Mouse (Mus musculus) kidney, adult 2 months (tissue): ENCODE data around the gene Atp5d. TPM values are rescaled to one million over a fixed set of nuclear protein-coding genes. Genes with fewer than 3 reads are reported as not detected.
A peak's percentile ranks its signal among the peaks of the same experiment; 100 is the strongest.

ENCODE experiments used
- DNase-seq: peaks from one replicate; pipeline ENCODE4 v3.0.0; 2021
- H3K27ac ChIP-seq: fragments of 200-500 bp; 2 replicates; pipeline ENCODE4 v1.5.1; 2012; ENCODE audit warnings: low read depth, low read length, control low read depth, inconsistent platforms; ENCODE audit not compliant: insufficient read depth
- H3K27me3 ChIP-seq: fragments of 200-500 bp; replicated peaks from 2 replicates; pipeline ENCODE4 v1.6.1; 2012; ENCODE audit warnings: mild to moderate bottlenecking, moderate library complexity, low read length, inconsistent platforms; ENCODE audit not compliant: control insufficient read depth, insufficient read depth
- H3K36me3 ChIP-seq: fragments of 200-500 bp; 2 replicates; pipeline ENCODE4 v1.6.1; 2012; ENCODE audit warnings: mild to moderate bottlenecking, moderate library complexity, low read length, inconsistent platforms; ENCODE audit not compliant: control insufficient read depth, insufficient read depth
- H3K4me1 ChIP-seq: fragments of 200-500 bp; 2 replicates; pipeline ENCODE4 v1.6.1; 2011; ENCODE audit warnings: low read length; ENCODE audit not compliant: control insufficient read depth, insufficient read depth
- H3K4me3 ChIP-seq: fragments of 200-500 bp; 2 replicates; pipeline ENCODE4 v1.5.1; 2011; ENCODE audit warnings: mild to moderate bottlenecking, low read depth, low read length, control low read depth; ENCODE audit not compliant: insufficient read depth
- CTCF ChIP-seq: fragments of 200-500 bp; conservative IDR thresholded peaks from 2 replicates; pipeline ENCODE4 v1.5.1; 2011; ENCODE audit warnings: low read depth, mild to moderate bottlenecking, control low read depth, low read length, moderate library complexity, mixed read lengths; ENCODE audit not compliant: insufficient read depth, insufficient read length
- POLR2A ChIP-seq: fragments of 200-500 bp; IDR thresholded peaks from one replicate; pipeline ENCODE4 v1.6.1; 2011; ENCODE audit warnings: low read depth, low read length, control low read depth
- WGBS: fragments of 180-500 bp; shearing (Covaris S2); methylation state at CpG from one replicate; pipeline ENCODE4 v1.1.7; 2018; 5-methylcytosine and 5-hydroxymethylcytosine counted together
- polyA plus RNA-seq: library from polyadenylated mRNA; depleted of rRNA; stranded (reverse); fragments of >200 nt; gene quantifications from 2 replicates; pipeline ENCODE4 v1.2.3, GENCODE M21; 2012

Atp5d gene
- polyA plus RNA-seq, 1 experiment, result 1,948 TPM

DNA sequence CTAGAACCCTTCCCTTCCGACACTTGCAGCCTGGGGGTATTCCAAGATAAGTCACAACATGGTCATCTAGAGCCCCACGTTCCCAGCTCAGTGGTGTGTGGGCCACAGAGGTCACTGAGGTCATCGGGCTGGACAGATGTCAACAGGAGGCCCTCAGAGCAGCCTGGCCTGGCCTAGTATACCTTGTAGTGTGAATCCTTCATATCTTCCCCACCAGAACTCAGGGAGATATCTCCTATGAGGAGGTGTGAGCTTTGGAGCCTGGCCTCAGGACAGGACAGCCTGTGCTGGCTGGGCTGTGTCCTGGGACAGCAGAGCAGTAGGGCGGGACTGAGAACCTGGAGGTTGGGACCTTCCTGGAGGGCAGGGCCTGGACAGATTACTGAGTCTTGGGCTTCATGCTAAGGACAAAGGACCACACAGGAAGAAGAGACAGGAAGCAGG lies 8.2 kb downstream of the Atp5d start:
- no peak for TF ChIP-seq CTCF
- no peak for TF ChIP-seq POLR2A
- peak; percentile 74 for DNase-seq
- Histone ChIP-seq H3K4me1 (peaks cover 23% of the 10 kb centered on the region), H3K27ac (peak overlapping the region; percentile 97), H3K27me3 (no peaks in the 10 kb centered on the region), H3K36me3 (peaks cover 6% of the 10 kb centered on the region; the same call in 1 of the 2 replicates), H3K4me3 (no peak overlapping the region)
- 40% methylated on average over 4 of the region's 4 CpGs for WGBS

DNA sequence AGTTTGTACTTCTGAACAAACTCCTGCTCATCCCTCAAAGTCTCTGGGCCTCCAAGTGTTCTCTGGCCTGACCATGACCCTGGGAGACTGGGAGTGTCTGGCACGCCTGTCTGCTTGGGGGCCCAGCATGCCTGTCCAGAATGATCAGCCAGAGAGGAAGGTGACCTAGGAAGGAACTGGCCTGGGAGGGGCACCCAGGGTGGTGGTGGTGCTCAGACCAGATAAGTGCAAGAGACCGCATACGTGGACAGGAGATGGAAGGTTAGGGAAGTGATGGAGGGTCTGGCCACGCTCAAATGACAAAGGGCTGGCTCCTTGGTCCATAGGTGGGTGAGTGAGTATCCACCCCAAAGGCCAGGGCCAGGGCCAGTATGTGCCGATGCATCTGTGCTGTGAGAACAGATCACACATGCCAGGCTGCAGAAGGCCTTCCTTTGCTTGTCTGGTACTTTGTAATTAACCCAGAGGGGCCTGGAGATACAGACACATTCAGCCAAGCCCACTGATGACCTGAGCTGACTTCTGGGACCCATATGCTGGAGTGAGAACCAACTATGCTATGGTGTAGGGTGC lies 8.8 kb downstream of the Atp5d start:
- Histone ChIP-seq H3K27ac (peak overlapping the region; percentile 97), H3K4me3 (peak overlapping the region; percentile 91; the same call in 1 of the 2 replicates), H3K4me1 (peaks cover 24% of the 10 kb centered on the region), H3K27me3 (no peaks in the 10 kb centered on the region), H3K36me3 (peaks cover 6% of the 10 kb centered on the region; the same call in 1 of the 2 replicates)
- TF ChIP-seq CTCF (no peak), POLR2A (no peak)
- DNase-seq, result no peak
- 45% methylated on average over 5 of the region's 5 CpGs for WGBS

DNA sequence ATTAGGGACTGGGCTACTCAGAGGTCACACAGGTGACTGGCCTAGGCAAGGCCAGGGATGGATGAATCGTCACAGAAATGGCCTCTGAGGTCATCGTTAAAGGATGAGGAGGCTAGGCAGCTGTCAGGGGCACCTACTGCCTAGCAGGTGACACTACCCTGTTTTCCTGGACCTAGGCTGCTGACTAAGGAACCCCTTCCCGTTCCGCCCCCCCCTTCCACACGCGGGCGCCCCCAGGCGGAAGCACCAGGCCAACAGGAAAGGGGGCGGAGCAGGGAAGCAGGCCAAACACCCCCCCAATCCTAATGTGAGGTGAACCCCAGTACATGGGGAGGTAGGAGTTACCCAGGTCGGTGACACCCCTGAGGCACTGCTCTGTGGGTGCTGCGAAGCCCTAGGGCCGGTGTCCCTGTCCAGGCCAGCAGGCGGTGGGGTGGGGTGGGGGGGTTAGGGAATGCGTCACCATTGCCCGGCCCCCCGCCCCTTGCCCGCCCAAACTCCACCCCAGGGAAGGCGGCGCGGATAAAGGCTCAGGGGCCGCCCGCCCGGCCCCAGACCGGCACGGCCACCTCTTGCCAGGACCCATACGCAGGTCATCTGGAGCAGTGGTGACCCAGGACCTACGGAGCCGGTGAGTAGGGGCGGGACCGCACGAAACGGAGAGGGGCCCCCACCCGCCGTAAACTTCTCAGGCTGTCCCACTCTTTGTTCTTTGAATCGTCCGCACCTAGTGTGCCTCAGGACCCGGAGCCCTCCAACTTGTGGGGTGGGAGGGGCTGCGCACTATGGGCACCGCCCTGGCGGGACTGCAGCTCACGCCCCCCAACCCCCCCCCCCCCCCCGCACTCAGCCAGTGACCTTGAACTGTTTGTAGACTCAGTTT lies 9.5 kb downstream of the Atp5d start, which contains the start of gene Midn:
Midn (plus strand) TSS at position 554 of the 883 bp plus-strand sequence.
- H3K4me3 ChIP-seq, result peak within 1 kb of the TSS; percentile 91
- peak; percentile 94 for DNase-seq
- H3K36me3 ChIP-seq, result peaks cover 6% of the 10 kb centered on the region; the same call in 1 of the 2 replicates
- peak within 1 kb of the TSS; percentile 97 for H3K27ac ChIP-seq
- TF ChIP-seq CTCF (peak; percentile 49), POLR2A (peak; percentile 96)
- no peaks in the 10 kb centered on the region for H3K27me3 ChIP-seq
- peaks cover 30% of the 10 kb centered on the region for H3K4me1 ChIP-seq
- 2% methylated on average over 42 of the region's 42 CpGs for WGBS

DNA sequence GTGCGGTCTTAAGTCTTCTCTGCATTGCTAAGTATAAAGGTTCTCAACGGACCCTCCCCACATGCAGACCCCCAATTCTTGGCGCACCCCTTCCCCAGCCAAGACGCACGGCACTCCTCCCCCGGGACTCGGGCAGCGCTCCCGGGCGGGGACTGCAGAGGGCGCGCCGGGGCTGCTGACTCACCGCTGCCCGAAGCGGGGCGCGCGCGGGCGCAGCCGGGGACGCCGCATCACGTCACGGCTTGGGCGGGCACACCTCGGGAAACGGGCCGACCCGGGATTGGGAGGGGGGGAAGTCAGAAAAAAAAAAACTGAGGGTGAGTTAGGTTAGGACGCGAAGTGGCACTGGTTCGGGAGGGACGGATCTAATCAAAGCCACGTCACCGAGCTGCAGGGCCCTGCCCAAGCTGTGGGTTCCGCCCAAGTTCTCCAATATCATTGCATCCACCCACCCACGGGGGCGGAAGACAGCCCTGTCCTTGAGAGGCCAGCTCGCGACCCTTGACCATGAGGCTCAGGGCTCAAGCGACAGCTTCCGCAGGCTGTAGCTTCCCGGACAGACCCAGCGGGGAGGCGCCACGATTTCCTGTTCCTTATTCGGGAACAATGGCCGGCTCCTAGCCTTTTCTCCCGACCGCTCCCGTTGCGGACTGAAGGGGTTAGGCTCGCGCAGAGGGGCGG lies 10.3 kb downstream of the Atp5d start:
- peaks cover 32% of the 10 kb centered on the region for H3K4me1 ChIP-seq
- H3K27me3 ChIP-seq, result no peaks in the 10 kb centered on the region
- peaks cover 6% of the 10 kb centered on the region; the same call in 1 of the 2 replicates for H3K36me3 ChIP-seq
- peak overlapping the region; percentile 91 for H3K4me3 ChIP-seq
- DNase-seq, result peak; percentile 97
- peak overlapping the region; percentile 97 for H3K27ac ChIP-seq
- TF ChIP-seq POLR2A (no peak), CTCF (peak; percentile 58)
- 1% methylated on average over 57 of the region's 57 CpGs for WGBS

DNA sequence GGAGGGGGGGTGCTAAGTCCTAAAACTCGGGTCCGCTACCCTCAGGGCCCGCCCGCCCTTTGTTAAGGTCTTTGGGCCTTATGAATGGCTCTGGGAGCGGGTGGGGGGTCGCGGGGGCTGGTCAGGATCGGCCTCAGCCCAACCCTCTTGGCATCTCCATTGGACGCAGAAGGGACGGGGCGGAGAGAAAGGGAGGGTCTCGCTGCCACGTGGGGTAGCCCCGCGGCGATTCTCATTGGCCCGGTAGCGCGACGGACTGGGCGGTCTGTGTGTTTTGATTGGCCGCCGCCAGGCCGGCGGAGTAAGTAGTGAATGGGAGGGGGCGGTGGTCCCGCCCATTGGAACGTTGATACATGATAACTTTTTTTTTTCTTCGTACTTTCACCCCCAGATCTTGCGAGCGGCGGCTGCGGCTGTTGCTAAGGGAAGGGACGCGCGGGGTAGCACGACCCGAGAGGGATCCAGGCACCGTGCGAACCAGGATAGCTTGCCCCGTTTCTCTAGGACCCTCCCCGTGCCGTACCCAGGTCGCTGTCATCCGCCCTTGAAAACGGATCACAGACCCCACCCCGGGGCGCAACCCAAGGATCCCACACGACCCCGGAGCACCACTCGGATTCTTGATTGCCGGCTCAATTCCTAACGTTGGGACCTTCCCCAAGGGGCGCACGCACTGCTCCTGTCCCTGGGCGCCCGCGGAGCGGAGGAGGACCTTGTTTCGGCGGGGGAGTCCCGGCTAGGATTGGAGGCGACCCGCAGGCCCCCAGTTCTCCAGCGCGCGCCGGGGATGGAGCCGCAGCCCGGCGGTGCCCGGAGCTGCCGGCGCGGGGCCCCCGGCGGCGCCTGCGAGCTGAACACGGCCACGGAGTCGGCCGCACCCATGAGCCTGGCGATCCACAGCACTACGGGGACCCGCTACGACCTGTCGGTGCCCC lies 11.1 kb downstream of the Atp5d start:
- TF ChIP-seq POLR2A, result peak; percentile 75
- no peak for TF ChIP-seq CTCF
- peak overlapping the region; percentile 97 for H3K27ac ChIP-seq
- peak; percentile 99 for DNase-seq
- peaks cover 38% of the 10 kb centered on the region for H3K4me1 ChIP-seq
- under 1% methylated on average over 88 of the region's 88 CpGs for WGBS
- no peaks in the 10 kb centered on the region for H3K27me3 ChIP-seq
- peak overlapping the region; percentile 91 for H3K4me3 ChIP-seq
- H3K36me3 ChIP-seq, result peaks cover 14% of the 10 kb centered on the region
